Mouse (Mus musculus) MEL (cell line): ENCODE results near the gene Fam166b. TPM values are rescaled to one million over a fixed set of nuclear protein-coding genes. Genes with fewer than 3 reads are reported as not detected.

Experiments
- DNase-seq: peaks from one replicate; pipeline ENCODE4 v3.0.0; 2011; ENCODE audit warnings: low read depth, low spot score
- H3K27ac ChIP-seq: 2 replicates; pipeline ENCODE4 v1.5.1; 2012; ENCODE audit warnings: low read depth, mild to moderate bottlenecking, control low read depth, low read length, moderate library complexity; ENCODE audit not compliant: control insufficient read depth
- H3K27me3 ChIP-seq, 2 experiments: fragments of 150-350 bp in 1 of 2; sonication (generic) in 1 of 2; 2 replicates each; pipeline ENCODE4 v1.6.1; 2012; ENCODE audit warnings: low read length in 2 of 2, mild to moderate bottlenecking in 2 of 2, improper control_type of control experiment in 1 of 2, moderate library complexity in 1 of 2; ENCODE audit not compliant: insufficient read depth in 2 of 2, control insufficient read depth in 1 of 2
- H3K36me3 ChIP-seq, 2 experiments: 2 replicates each; pipeline ENCODE4 v1.6.1; 2012 to 2014; ENCODE audit warnings: low read length in 2 of 2, improper control_type of control experiment in 1 of 2, inconsistent platforms in 1 of 2, mild to moderate bottlenecking in 1 of 2; ENCODE audit not compliant: insufficient read depth in 2 of 2, control insufficient read depth in 1 of 2
- H3K4me1 ChIP-seq, 2 experiments: fragments of 150-350 bp in 1 of 2; sonication (generic) in 1 of 2; 2 replicates each; pipeline ENCODE4 v1.6.1; 2012; ENCODE audit warnings: low read length in 2 of 2, improper control_type of control experiment in 1 of 2, mild to moderate bottlenecking in 1 of 2; ENCODE audit not compliant: insufficient read depth in 2 of 2, control insufficient read depth in 1 of 2
- H3K4me3 ChIP-seq, 2 experiments: fragments of 150-350 bp in 1 of 2; sonication (generic) in 1 of 2; 2 replicates each; pipeline ENCODE4 v1.5.1; 2012; ENCODE audit warnings: low read depth in 2 of 2, low read length in 2 of 2, mild to moderate bottlenecking in 2 of 2, moderate library complexity in 2 of 2, control low read depth in 1 of 2, improper control_type of control experiment in 1 of 2; ENCODE audit not compliant: control insufficient read depth in 1 of 2, insufficient read depth in 1 of 2
- H3K79me2 ChIP-seq: 2 replicates; pipeline ENCODE4 v1.6.1; 2012; ENCODE audit warnings: mild to moderate bottlenecking, low read length, moderate library complexity; ENCODE audit not compliant: control insufficient read depth, poor library complexity, insufficient read depth
- H3K9ac ChIP-seq: 2 replicates; pipeline ENCODE4 v1.6.1; 2012; ENCODE audit warnings: low read depth, mild to moderate bottlenecking, control low read depth, low read length, moderate library complexity; ENCODE audit not compliant: control insufficient read depth, poor library complexity, severe bottlenecking
- H3K9me3 ChIP-seq: fragments of 150-350 bp; sonication (generic); replicated peaks from 2 replicates; pipeline ENCODE4 v1.6.1; 2012; ENCODE audit warnings: mild to moderate bottlenecking, low read length, improper control_type of control experiment, moderate library complexity; ENCODE audit not compliant: insufficient read depth
- CHD2 ChIP-seq: IDR thresholded peaks from 2 replicates; pipeline ENCODE4 v1.6.1; 2011; ENCODE audit warnings: low read length, improper control_type of control experiment
- CTCF ChIP-seq, 3 experiments: IDR thresholded peaks in 2 of 3; conservative IDR thresholded peaks in 1 of 3; 2 replicates each; pipeline ENCODE4 v1.5.1; 2011 to 2012; ENCODE audit warnings: low read length in 3 of 3, low read depth in 2 of 3, mild to moderate bottlenecking in 2 of 3, improper control_type of control experiment in 1 of 3, inconsistent platforms in 1 of 3, mixed read lengths in 1 of 3, moderate library complexity in 1 of 3; ENCODE audit not compliant: control insufficient read depth in 1 of 3, insufficient read depth in 1 of 3, poor library complexity in 1 of 3, severe bottlenecking in 1 of 3
- ELF1 ChIP-seq: IDR thresholded peaks from 2 replicates; pipeline ENCODE4 v1.6.1; 2014; ENCODE audit warnings: low read depth, mild to moderate bottlenecking, inconsistent platforms, low read length, improper control_type of control experiment, moderate library complexity
- EP300 ChIP-seq, 2 experiments: IDR thresholded peaks; 2 replicates each; pipeline ENCODE4 v1.6.1; 2011; ENCODE audit warnings: improper control_type of control experiment in 2 of 2, low read length in 2 of 2, low read depth in 1 of 2, mild to moderate bottlenecking in 1 of 2
- KAT2A ChIP-seq: conservative IDR thresholded peaks from 2 replicates; pipeline ENCODE4 v1.6.1; 2012; ENCODE audit warnings: low read depth, low read length, improper control_type of control experiment, inconsistent platforms
- MAFK ChIP-seq: IDR thresholded peaks from 2 replicates; pipeline ENCODE4 v1.6.1; 2011; ENCODE audit warnings: low read depth, mild to moderate bottlenecking, low read length, improper control_type of control experiment, borderline replicate concordance
- MAX ChIP-seq: IDR thresholded peaks from 2 replicates; pipeline ENCODE4 v1.6.1; 2011; ENCODE audit warnings: low read length, improper control_type of control experiment
- MAZ ChIP-seq: IDR thresholded peaks from 2 replicates; pipeline ENCODE4 v1.6.1; 2012; ENCODE audit warnings: low read depth, mild to moderate bottlenecking, inconsistent platforms, low read length, improper control_type of control experiment
- MEF2A ChIP-seq: IDR thresholded peaks from 2 replicates; pipeline ENCODE4 v1.6.1; 2014; ENCODE audit warnings: low read depth, mild to moderate bottlenecking, inconsistent platforms, low read length, improper control_type of control experiment; ENCODE audit not compliant: poor library complexity, insufficient replicate concordance, severe bottlenecking; ENCODE audit errors: extremely low read depth
- MXI1 ChIP-seq: IDR thresholded peaks from 2 replicates; pipeline ENCODE4 v1.6.1; 2011; ENCODE audit warnings: mild to moderate bottlenecking, low read depth, low read length, improper control_type of control experiment
- MYC ChIP-seq: IDR thresholded peaks from 2 replicates; pipeline ENCODE4 v1.6.1; 2011; ENCODE audit warnings: low read depth, mild to moderate bottlenecking, low read length, improper control_type of control experiment, moderate library complexity
- NRF1 ChIP-seq: IDR thresholded peaks from 2 replicates; pipeline ENCODE4 v1.6.1; 2014; ENCODE audit warnings: low read depth, mild to moderate bottlenecking, inconsistent platforms, low read length, improper control_type of control experiment, moderate library complexity; ENCODE audit not compliant: poor library complexity, insufficient read depth, severe bottlenecking
- POLR2A ChIP-seq, 2 experiments: IDR thresholded peaks; 2 replicates each; pipeline ENCODE4 v1.6.1; 2011 to 2012; ENCODE audit warnings: low read length in 2 of 2, mild to moderate bottlenecking in 2 of 2, control low read depth in 1 of 2, improper control_type of control experiment in 1 of 2, low read depth in 1 of 2, moderate library complexity in 1 of 2; ENCODE audit not compliant: control insufficient read depth in 1 of 2, insufficient read depth in 1 of 2, poor library complexity in 1 of 2
- POLR2AphosphoS5 ChIP-seq: IDR thresholded peaks from 2 replicates; pipeline ENCODE4 v1.6.1; 2012; ENCODE audit warnings: low read depth, borderline replicate concordance, mild to moderate bottlenecking, inconsistent platforms, low read length, moderate library complexity, mixed read lengths
- RAD21 ChIP-seq: IDR thresholded peaks from 2 replicates; pipeline ENCODE4 v1.6.1; 2011; ENCODE audit warnings: mild to moderate bottlenecking, low read depth, low read length, improper control_type of control experiment
- TBP ChIP-seq: IDR thresholded peaks from 2 replicates; pipeline ENCODE4 v1.8.0; 2011; ENCODE audit warnings: low read depth, low read length, improper control_type of control experiment
- TCF12 ChIP-seq: IDR thresholded peaks from 2 replicates; pipeline ENCODE4 v1.6.1; 2014; ENCODE audit warnings: low read depth, mild to moderate bottlenecking, inconsistent platforms, low read length, improper control_type of control experiment, moderate library complexity
- UBTF ChIP-seq: IDR thresholded peaks from 2 replicates; pipeline ENCODE4 v1.6.1; 2012; ENCODE audit warnings: low read depth, mild to moderate bottlenecking, inconsistent platforms, low read length, improper control_type of control experiment, moderate library complexity, borderline replicate concordance; ENCODE audit not compliant: insufficient read depth
- USF1 ChIP-seq: IDR thresholded peaks from 2 replicates; pipeline ENCODE4 v1.6.1; 2014; ENCODE audit warnings: low read depth, mild to moderate bottlenecking, inconsistent platforms, low read length, improper control_type of control experiment, moderate library complexity
- USF2 ChIP-seq, 2 experiments: IDR thresholded peaks; 2 replicates each; pipeline ENCODE4 v1.6.1; 2011 to 2012; ENCODE audit warnings: improper control_type of control experiment in 2 of 2, low read length in 2 of 2, borderline replicate concordance in 1 of 2, inconsistent platforms in 1 of 2, low read depth in 1 of 2, mild to moderate bottlenecking in 1 of 2; ENCODE audit not compliant: insufficient read depth in 1 of 2
- ZC3H11A ChIP-seq: IDR thresholded peaks from 2 replicates; pipeline ENCODE4 v1.6.1; 2012; ENCODE audit warnings: low read depth, mild to moderate bottlenecking, inconsistent platforms, low read length, improper control_type of control experiment
- ZMIZ1 ChIP-seq: IDR thresholded peaks from 2 replicates; pipeline ENCODE4 v1.6.1; 2012; ENCODE audit warnings: low read depth, mild to moderate bottlenecking, inconsistent platforms, low read length, improper control_type of control experiment, moderate library complexity
- polyA plus RNA-seq, 2 experiments: library from polyadenylated mRNA; stranded (reverse) in 1 of 2; unstranded in 1 of 2; fragments of >175 nt in 1 of 2; fragments of >200 nt in 1 of 2; gene quantifications; 2 replicates each; pipeline versions ENCODE4 v1.2.1 to v1.2.4; 2012; ENCODE audit warnings: low replicate concordance in 2 of 2, low read depth in 1 of 2; ENCODE audit not compliant: insufficient read length in 2 of 2, insufficient read depth in 1 of 2, missing spikeins in 1 of 2
- total RNA-seq: library from RNA; depleted of rRNA; stranded (reverse); fragments of 300-350 nt; gene quantifications from 2 replicates; pipeline ENCODE4 v1.2.3, GENCODE M21; 2012

Fam166b gene
- total and polyA plus RNA-seq, 3 experiments, result not detected

DNA sequence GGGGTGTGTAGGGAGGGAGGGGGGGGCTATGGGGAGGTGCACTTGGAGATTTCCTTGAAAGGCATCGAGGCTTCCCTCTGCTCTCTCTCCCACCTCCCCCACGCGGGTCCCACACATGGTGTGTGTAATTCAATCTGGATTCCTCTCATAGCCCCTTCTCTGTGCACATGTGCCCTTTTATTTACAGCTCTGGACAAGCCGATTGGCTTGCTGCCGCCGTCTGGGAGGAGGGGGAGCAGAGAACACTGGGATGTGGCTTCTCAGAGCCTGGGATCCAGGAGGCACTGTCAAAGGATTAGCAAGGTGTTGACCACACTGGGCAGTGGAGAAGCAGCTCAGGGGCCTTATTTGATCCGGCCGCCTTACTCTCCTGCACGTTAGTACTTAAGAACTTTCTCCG lies 28.0 kb downstream of the Fam166b start:
- Histone ChIP-seq H3K4me1 (no peaks in the 10 kb centered on the region), H3K4me3 (no peak overlapping the region), H3K9me3 (no peaks in the 10 kb centered on the region), H3K27me3 (no peaks in the 10 kb centered on the region), H3K36me3 (no peaks in the 10 kb centered on the region), H3K79me2 (no peaks in the 10 kb centered on the region), H3K9ac (no peak overlapping the region), H3K27ac (no peak overlapping the region)
- no peak for DNase-seq
- TF ChIP-seq MXI1, result no peak
- TF ChIP-seq CHD2, result no peak
- no peak for TF ChIP-seq MAFK
- no peak for TF ChIP-seq MYC
- TF ChIP-seq POLR2AphosphoS5, result no peak
- no peak for TF ChIP-seq MAX
- TF ChIP-seq RAD21, result no peak
- no peak for TF ChIP-seq MAZ
- no peak for TF ChIP-seq TBP
- no peak for TF ChIP-seq TCF12
- TF ChIP-seq USF1, result no peak
- no peak for TF ChIP-seq EP300 (IDR thresholded peaks at IDR 0.05; ENCODE audit: low read depth in 1 of 2, low read length in 2 of 2)
- TF ChIP-seq KAT2A, result no peak
- TF ChIP-seq UBTF, result no peak
- no peak for TF ChIP-seq MEF2A

DNA sequence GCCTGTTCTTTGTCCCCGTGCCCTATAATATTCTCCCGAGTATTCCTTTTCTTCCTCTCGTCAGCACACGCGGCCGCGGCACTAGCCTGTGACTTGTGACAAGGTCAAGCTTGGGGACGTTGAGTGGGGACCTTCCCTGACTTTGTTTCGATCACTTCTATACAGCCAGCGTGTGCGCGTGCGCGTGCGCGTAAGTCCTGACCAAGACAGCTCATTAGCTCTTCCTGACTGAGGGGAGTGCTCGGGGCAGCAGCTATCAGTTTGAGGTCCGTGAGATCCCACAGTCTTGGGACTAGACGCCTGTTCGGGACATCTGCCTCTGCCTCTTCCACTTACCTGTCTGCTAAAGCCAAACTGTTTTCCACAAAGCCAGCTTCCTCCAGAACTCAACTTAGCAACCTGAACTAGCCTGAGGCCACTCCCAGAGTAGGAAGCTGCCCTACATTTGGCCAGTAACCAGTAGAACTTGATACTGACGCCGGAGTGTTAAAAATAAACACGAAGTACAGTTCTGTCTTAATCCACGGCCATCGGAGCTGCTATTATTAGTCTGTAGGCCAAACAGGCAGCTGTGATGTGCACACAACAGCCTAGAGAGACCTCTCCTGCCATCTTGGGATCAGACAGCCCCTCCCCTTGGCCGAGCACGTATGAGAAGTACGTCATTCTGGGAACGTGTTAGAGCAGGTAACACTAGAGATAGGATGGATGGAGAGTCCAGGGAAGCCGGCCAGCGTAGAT lies 29.4 kb downstream of the Fam166b start:
- H3K79me2 ChIP-seq, result no peaks in the 10 kb centered on the region
- peaks cover 2 to 4% of the 10 kb centered on the region in 2 experiments; a peak in 1 of 4 replicates for H3K4me1 ChIP-seq
- no peak overlapping the region for H3K9ac ChIP-seq
- no peak for DNase-seq
- H3K27me3 ChIP-seq, result no peaks in the 10 kb centered on the region
- H3K36me3 ChIP-seq, result no peaks in the 10 kb centered on the region; a peak in 1 of 4 replicates
- H3K27ac ChIP-seq, result no peak overlapping the region
- H3K4me3 ChIP-seq, result no peak overlapping the region
- H3K9me3 ChIP-seq, result no peaks in the 10 kb centered on the region
- TF ChIP-seq NRF1 (no peak), MAFK (no peak), POLR2AphosphoS5 (no peak), CTCF (IDR thresholded peaks at IDR 0.05 in 2 of 3, conservative IDR thresholded peaks at IDR 0.05 in 1 of 3; ENCODE audit: control insufficient read depth in 1 of 3, insufficient read depth in 1 of 3, low read depth in 2 of 3, low read length in 3 of 3, poor library complexity in 1 of 3, severe bottlenecking in 1 of 3) (no peak), USF2 (IDR thresholded peaks at IDR 0.05; ENCODE audit: borderline replicate concordance in 1 of 2, insufficient read depth in 1 of 2, low read depth in 1 of 2, low read length in 2 of 2) (no peak), ZC3H11A (no peak), ELF1 (no peak), CHD2 (no peak), ZMIZ1 (no peak), POLR2A (IDR thresholded peaks at IDR 0.05; ENCODE audit: control insufficient read depth in 1 of 2, insufficient read depth in 1 of 2, low read depth in 1 of 2, low read length in 2 of 2, poor library complexity in 1 of 2) (no peak), TCF12 (no peak)
